Mouse (Mus musculus): ENCODE data around the gene Tnfrsf17. TPM values are rescaled to one million over a fixed set of nuclear protein-coding genes. Genes with fewer than 3 reads are reported as not detected.
"Not testable (repeated sequence)": the region's sequence is repeated elsewhere in the genome, so short reads cannot be mapped to it uniquely, and the experiment has no call there.

The Tnfrsf17 gene
- polyA plus RNA-seq, 1 experiment = 2.7 TPM

DNA sequence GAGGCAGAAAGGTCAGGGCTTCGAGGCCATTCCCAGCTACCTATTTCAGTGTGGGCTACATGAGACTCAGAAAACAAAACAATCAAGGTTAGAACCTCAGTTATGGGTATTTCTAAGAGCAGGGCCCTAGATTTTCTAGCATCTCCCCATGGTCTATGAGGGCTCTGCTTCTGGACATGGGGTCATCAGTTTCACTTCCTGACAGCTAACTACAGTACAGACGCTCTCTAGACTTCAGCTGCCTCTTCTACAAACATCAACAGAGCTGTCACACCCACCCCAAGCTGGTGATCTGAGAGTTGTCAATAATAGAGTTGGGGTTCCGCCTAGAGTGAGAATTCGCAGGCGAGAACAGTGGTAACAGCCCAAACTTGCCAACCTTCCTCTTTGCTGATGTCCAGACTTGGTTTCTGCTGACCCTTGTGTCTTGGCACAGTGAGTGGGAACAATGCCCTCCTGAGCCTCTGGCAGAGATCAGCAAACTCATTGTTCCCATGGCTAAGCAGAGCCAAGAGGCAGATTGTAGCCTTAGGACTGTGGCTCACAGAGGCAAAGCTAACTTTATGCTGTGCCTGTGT, 30.9 kb upstream of the Tnfrsf17 start:
- no peak overlapping the region for H3K4me3 ChIP-seq (ENCODE audit: control insufficient read depth, insufficient read depth, low read length)
- TF ChIP-seq POLR2A (IDR thresholded peaks at IDR 0.05; ENCODE audit: control insufficient read depth, extremely low read depth, insufficient read depth, low read length, poor library complexity) (no peak), CTCF (IDR thresholded peaks at IDR 0.05; ENCODE audit: borderline replicate concordance, control insufficient read depth, extremely low read depth, insufficient read depth, low read length, poor library complexity) (no peak)
- DNase-seq = no peak
- H3K4me1 ChIP-seq (replicated peaks; ENCODE audit: control insufficient read depth, insufficient read depth, low read length) = no peaks in the 10 kb centered on the region
- H3K27me3 ChIP-seq (ENCODE audit: control insufficient read depth, insufficient read depth, low read length) = no peaks in the 10 kb centered on the region
- no peak overlapping the region for H3K27ac ChIP-seq (ENCODE audit: control insufficient read depth, insufficient read depth, low read length)
- H3K36me3 ChIP-seq (ENCODE audit: control insufficient read depth, insufficient read depth, low read length) = no peaks in the 10 kb centered on the region
- 89% methylated on average over 5 of the region's 5 CpGs for WGBS

DNA sequence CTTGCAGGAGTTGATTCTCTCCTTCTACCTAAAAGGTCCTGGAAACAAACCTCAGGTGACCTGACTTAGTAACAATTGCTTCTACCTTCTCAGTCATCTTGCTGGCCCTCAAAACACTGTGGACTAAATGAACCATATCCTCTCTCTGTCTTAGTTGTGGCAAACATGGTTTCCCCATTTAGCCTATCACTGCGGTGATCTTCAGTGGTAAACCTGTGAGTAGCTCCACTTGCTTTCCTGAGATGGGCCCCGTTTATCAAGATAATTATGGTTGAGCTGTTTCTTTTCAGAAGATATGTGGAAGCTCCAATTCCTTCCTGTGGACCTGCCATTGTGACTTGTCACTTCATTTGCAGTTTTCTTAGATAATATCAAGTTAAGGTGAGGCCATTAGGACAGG, 28.7 kb upstream of the Tnfrsf17 start:
- no peaks in the 10 kb centered on the region for H3K36me3 ChIP-seq (ENCODE audit: control insufficient read depth, insufficient read depth, low read length)
- no peak for DNase-seq
- H3K27me3 ChIP-seq (ENCODE audit: control insufficient read depth, insufficient read depth, low read length) = no peaks in the 10 kb centered on the region
- TF ChIP-seq POLR2A (IDR thresholded peaks at IDR 0.05; ENCODE audit: control insufficient read depth, extremely low read depth, insufficient read depth, low read length, poor library complexity) (no peak), CTCF (IDR thresholded peaks at IDR 0.05; ENCODE audit: borderline replicate concordance, control insufficient read depth, extremely low read depth, insufficient read depth, low read length, poor library complexity) (no peak)
- no peak overlapping the region for H3K27ac ChIP-seq (ENCODE audit: control insufficient read depth, insufficient read depth, low read length)
- 6% methylated on average over 2 of the region's 2 CpGs for WGBS
- H3K4me3 ChIP-seq (ENCODE audit: control insufficient read depth, insufficient read depth, low read length) = no peak overlapping the region
- H3K4me1 ChIP-seq (replicated peaks; ENCODE audit: control insufficient read depth, insufficient read depth, low read length) = no peaks in the 10 kb centered on the region

DNA sequence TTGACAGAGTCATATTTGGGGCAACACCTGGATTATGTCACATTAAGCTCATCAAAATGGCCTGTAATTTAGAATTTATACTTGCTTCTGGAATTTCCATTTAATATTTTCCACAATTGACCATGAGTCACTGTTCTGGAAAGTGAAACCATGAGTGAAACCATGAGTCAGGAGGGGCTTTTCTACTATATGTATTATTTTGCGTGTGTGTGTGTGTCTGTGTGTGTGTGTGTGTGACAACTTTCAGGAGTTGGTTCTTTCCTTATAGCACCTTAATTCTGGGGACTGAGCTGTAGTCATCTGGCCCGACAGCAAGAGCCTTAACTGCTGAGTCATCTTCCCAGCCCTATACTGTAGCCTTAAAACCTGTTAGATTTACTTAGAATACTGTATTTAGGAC, 27.7 kb upstream of the Tnfrsf17 start:
- DNase-seq = no peak
- Histone ChIP-seq H3K4me3 (ENCODE audit: control insufficient read depth, insufficient read depth, low read length) (no peak overlapping the region), H3K27me3 (ENCODE audit: control insufficient read depth, insufficient read depth, low read length) (no peaks in the 10 kb centered on the region), H3K36me3 (ENCODE audit: control insufficient read depth, insufficient read depth, low read length) (no peaks in the 10 kb centered on the region), H3K4me1 (replicated peaks; ENCODE audit: control insufficient read depth, insufficient read depth, low read length) (no peaks in the 10 kb centered on the region), H3K27ac (ENCODE audit: control insufficient read depth, insufficient read depth, low read length) (no peak overlapping the region)
- no peak for TF ChIP-seq POLR2A (IDR thresholded peaks at IDR 0.05; ENCODE audit: control insufficient read depth, extremely low read depth, insufficient read depth, low read length, poor library complexity)
- TF ChIP-seq CTCF (IDR thresholded peaks at IDR 0.05; ENCODE audit: borderline replicate concordance, control insufficient read depth, extremely low read depth, insufficient read depth, low read length, poor library complexity) = no peak
- WGBS = 51% methylated on average over 2 of the region's 2 CpGs

DNA sequence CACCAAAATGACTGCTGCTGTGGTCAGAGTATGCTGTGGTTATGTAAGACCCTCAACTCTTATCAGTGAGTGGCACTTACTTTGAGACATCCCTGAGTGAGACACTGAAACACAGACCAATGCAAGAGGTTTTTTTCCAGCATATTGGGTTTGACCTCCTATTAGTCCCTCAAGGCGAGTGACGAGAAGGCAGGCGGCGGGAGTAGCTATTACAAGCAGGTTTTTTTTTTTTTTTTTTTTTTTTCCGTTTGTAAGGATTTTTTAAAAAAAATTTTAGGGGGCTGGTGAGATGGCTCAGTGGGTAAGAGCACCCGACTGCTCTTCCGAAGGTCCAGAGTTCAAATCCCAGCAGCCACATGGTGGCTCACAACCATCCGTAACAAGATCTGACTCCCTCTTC, 24.7 kb upstream of the Tnfrsf17 start:
- 93% methylated on average over 8 of the region's 8 CpGs for WGBS

DNA sequence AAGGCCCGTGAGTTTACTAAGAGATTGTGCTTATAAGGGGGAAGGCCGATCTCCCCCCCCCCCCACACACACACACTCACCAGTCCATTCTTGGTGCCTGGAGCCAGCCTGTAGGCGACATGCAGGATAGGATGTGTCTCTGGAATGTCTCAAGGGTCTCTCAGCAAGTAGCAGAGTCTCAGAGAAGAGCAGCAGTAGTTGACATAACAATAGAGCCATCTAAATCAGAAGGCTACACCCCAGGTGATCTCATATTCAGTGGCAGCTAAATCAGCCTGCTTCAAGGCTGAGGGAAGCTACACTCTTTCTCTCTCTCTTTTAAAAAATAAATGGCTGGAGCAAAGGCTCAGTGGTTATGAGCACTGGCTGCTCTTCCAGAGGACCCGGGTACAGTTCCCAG, 18.0 kb upstream of the Tnfrsf17 start:
- H3K4me3 ChIP-seq (ENCODE audit: control insufficient read depth, insufficient read depth, low read length); H3K27ac ChIP-seq (ENCODE audit: control insufficient read depth, insufficient read depth, low read length); H3K4me1 ChIP-seq (replicated peaks; ENCODE audit: control insufficient read depth, insufficient read depth, low read length); DNase-seq; H3K27me3 ChIP-seq (ENCODE audit: control insufficient read depth, insufficient read depth, low read length); H3K36me3 ChIP-seq (ENCODE audit: control insufficient read depth, insufficient read depth, low read length): not testable (repeated sequence)
- WGBS = 91% methylated on average over 4 of the region's 4 CpGs

More for the DNA sequence above, 24.7 kb upstream of the Tnfrsf17 start:
- H3K4me3 ChIP-seq (ENCODE audit: control insufficient read depth, insufficient read depth, low read length); H3K27me3 ChIP-seq (ENCODE audit: control insufficient read depth, insufficient read depth, low read length); H3K27ac ChIP-seq (ENCODE audit: control insufficient read depth, insufficient read depth, low read length); H3K4me1 ChIP-seq (replicated peaks; ENCODE audit: control insufficient read depth, insufficient read depth, low read length); DNase-seq; H3K36me3 ChIP-seq (ENCODE audit: control insufficient read depth, insufficient read depth, low read length): not testable (repeated sequence)

DNA sequence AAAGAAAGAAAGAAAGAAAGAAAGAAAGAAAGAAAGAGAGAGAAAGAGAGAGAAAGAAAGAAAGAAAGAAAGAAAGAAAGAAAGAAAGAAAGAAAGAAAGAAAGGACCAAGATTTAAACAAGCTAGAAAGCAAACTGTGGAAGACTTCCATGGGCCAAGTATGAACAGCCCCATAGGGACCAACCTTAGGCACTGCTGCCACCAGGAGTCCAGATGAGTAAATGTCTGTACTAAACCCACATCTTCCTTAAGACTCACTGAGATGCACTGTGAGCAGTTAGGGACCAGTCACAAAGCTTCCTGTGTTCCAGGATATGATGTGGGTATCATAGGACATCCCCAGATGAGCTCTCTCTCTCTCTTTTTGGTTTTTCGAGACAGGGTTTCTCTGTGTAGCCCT, 15.9 kb upstream of the Tnfrsf17 start:
- not testable (repeated sequence) for H3K4me3 ChIP-seq (ENCODE audit: control insufficient read depth, insufficient read depth, low read length); H3K4me1 ChIP-seq (replicated peaks; ENCODE audit: control insufficient read depth, insufficient read depth, low read length); H3K27me3 ChIP-seq (ENCODE audit: control insufficient read depth, insufficient read depth, low read length); H3K36me3 ChIP-seq (ENCODE audit: control insufficient read depth, insufficient read depth, low read length); H3K27ac ChIP-seq (ENCODE audit: control insufficient read depth, insufficient read depth, low read length)
- peak; percentile 19 for DNase-seq
- 33% methylated on average over 1 of the region's 1 CpGs for WGBS

DNA sequence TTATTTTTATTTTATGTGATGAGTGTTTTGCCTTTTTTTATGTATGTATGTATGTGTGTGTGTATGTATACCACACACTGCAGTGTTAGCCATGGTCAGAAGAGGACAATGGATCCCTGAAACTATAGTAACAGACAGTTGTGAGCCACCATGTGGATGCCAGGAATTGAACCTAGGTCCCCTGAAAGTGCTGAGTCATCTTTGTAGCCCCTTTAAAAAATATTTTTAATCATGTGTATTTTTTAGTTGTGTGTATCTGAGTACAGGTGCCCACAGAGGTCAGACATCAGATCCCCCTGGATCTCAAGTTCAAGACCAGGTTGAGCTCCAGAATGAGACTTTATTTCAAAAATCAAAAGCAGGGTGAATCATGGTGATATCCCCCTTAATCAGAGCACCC, 9.9 kb upstream of the Tnfrsf17 start:
- no peak for DNase-seq
- Histone ChIP-seq H3K4me1 (replicated peaks; ENCODE audit: control insufficient read depth, insufficient read depth, low read length) (no peaks in the 10 kb centered on the region), H3K27ac (ENCODE audit: control insufficient read depth, insufficient read depth, low read length) (no peak overlapping the region), H3K4me3 (ENCODE audit: control insufficient read depth, insufficient read depth, low read length) (no peak overlapping the region), H3K27me3 (ENCODE audit: control insufficient read depth, insufficient read depth, low read length) (no peaks in the 10 kb centered on the region), H3K36me3 (ENCODE audit: control insufficient read depth, insufficient read depth, low read length) (no peaks in the 10 kb centered on the region)
- no peak for TF ChIP-seq POLR2A (IDR thresholded peaks at IDR 0.05; ENCODE audit: control insufficient read depth, extremely low read depth, insufficient read depth, low read length, poor library complexity)
- TF ChIP-seq CTCF (IDR thresholded peaks at IDR 0.05; ENCODE audit: borderline replicate concordance, control insufficient read depth, extremely low read depth, insufficient read depth, low read length, poor library complexity) = no peak

Measured in thymus, adult 2 months (tissue).